ENCODE assay signal across 20 mouse cellular contexts in genomic region chr7:91591261-91592170, GRCm38 (mm10).
A peak's percentile ranks its signal among the peaks of the same experiment; 100 is the strongest.
DNase-seq lines count a peak whose midpoint lies in the region; ATAC-seq and TF ChIP-seq lines count a peak whose summit lies in the region.
"Had no signal": no experiment of that assay in that cellular context is flagged by ENCODE, and none has a peak within 500 bp of the region (broad histone marks: within the 10 kb centered on the region; RNA-seq: fewer than 3 reads in every experiment).

No protein-coding gene starts in this region.

- no peaks in the 10 kb centered on the region for H3K36me3 ChIP-seq in forebrain, embryonic 13.5 days (ENCODE audit: poor library complexity, severe bottlenecking)
- H3K36me3 ChIP-seq in forebrain, embryonic 12.5 days (replicated peaks) = no peaks in the 10 kb centered on the region
- no peaks in the 10 kb centered on the region for H3K36me3 ChIP-seq in stomach, postnatal 0 days (ENCODE audit: control insufficient read depth, insufficient read depth, low read length)
- H3K36me3 ChIP-seq: liver, embryonic 12.5 days; lung, embryonic 15.5 days; neural tube, embryonic 13.5 days had no signal

- TF ChIP-seq CTCF in stomach, postnatal 0 days (IDR thresholded peaks at IDR 0.05; ENCODE audit: low read depth) = no peak

- no peak overlapping the region for H3K27ac ChIP-seq in forebrain, embryonic 13.5 days
- no peak overlapping the region for H3K27ac ChIP-seq in forebrain, embryonic 12.5 days
- no peak overlapping the region for H3K27ac ChIP-seq in stomach, postnatal 0 days (replicated peaks)
- H3K27ac ChIP-seq: heart, adult 2 months; hindbrain, embryonic 14.5 days; liver, embryonic 12.5 days; lung, embryonic 15.5 days; neural tube, embryonic 13.5 days had no signal

- H3K27me3 ChIP-seq in forebrain, embryonic 13.5 days = no peaks in the 10 kb centered on the region
- no peaks in the 10 kb centered on the region for H3K27me3 ChIP-seq in forebrain, embryonic 12.5 days
- H3K27me3 ChIP-seq in stomach, postnatal 0 days (ENCODE audit: control insufficient read depth, insufficient read depth, low read length) = no peaks in the 10 kb centered on the region
- H3K27me3 ChIP-seq: liver, embryonic 12.5 days; lung, embryonic 15.5 days; neural tube, embryonic 13.5 days had no signal

- 0 out of 2 replicates have a peak, but pooled peaks have one; percentile 43 for ATAC-seq in forebrain, embryonic 13.5 days
- no peak; the same call in 1 of the 2 replicates for ATAC-seq in forebrain, embryonic 12.5 days (ENCODE audit: low FRiP score)
- ATAC-seq in stomach, postnatal 0 days (ENCODE audit: low FRiP score, low TSS enrichment) = no peak
- ATAC-seq: intestine, embryonic 16.5 days; liver, embryonic 12.5 days; midbrain, embryonic 16.5 days had no signal

- H3K9me3 ChIP-seq in forebrain, embryonic 13.5 days (replicated peaks) = no peaks in the 10 kb centered on the region
- no peaks in the 10 kb centered on the region for H3K9me3 ChIP-seq in forebrain, embryonic 12.5 days
- no peaks in the 10 kb centered on the region for H3K9me3 ChIP-seq in stomach, postnatal 0 days (ENCODE audit: control insufficient read depth, low read length)
- H3K9me3 ChIP-seq: liver, embryonic 12.5 days; lung, embryonic 15.5 days; neural tube, embryonic 13.5 days had no signal

- no peak overlapping the region for H3K4me3 ChIP-seq in forebrain, embryonic 13.5 days
- no peak overlapping the region for H3K4me3 ChIP-seq in forebrain, embryonic 12.5 days (replicated peaks)
- no peak overlapping the region for H3K4me3 ChIP-seq in stomach, postnatal 0 days (ENCODE audit: low read depth, low read length)
- H3K4me3 ChIP-seq: erythroblast, embryonic 14.5 days; heart, adult 2 months; liver, embryonic 12.5 days; lung, embryonic 15.5 days; neural tube, embryonic 13.5 days had no signal

- peak; percentile 6 for DNase-seq in retina, embryonic 14.5 days (ENCODE audit: low spot score)
- no peak for DNase-seq in retina, postnatal 1 day
- peak; percentile 49 for DNase-seq in adrenal gland, postnatal 14 days
- DNase-seq in stomach, postnatal 0 days (ENCODE audit: low spot score) = peak; percentile 19
- no peak for DNase-seq in right cerebral cortex, adult 2 months (ENCODE audit: low spot score in 2 of 2)
- no peak for DNase-seq in right cerebral cortex, postnatal 14 days
- DNase-seq: B cell, adult 2 months; heart, adult 2 months; kidney, postnatal 10 days; right cerebral cortex, adult 18-20 months; thymus, postnatal 36 days had no signal

- no peak overlapping the region for H3K9ac ChIP-seq in forebrain, embryonic 13.5 days
- H3K9ac ChIP-seq in forebrain, embryonic 12.5 days = no peak overlapping the region
- H3K9ac ChIP-seq in stomach, postnatal 0 days (ENCODE audit: low read length) = no peak overlapping the region
- H3K9ac ChIP-seq: hindbrain, embryonic 14.5 days; liver, embryonic 12.5 days; lung, embryonic 15.5 days; neural tube, embryonic 13.5 days had no signal

- H3K4me2 ChIP-seq in forebrain, embryonic 13.5 days = no peak overlapping the region
- no peak overlapping the region for H3K4me2 ChIP-seq in forebrain, embryonic 12.5 days
- no peak overlapping the region for H3K4me2 ChIP-seq in stomach, postnatal 0 days (replicated peaks; ENCODE audit: low read depth)
- H3K4me2 ChIP-seq: hindbrain, embryonic 14.5 days; liver, embryonic 12.5 days; lung, embryonic 15.5 days; neural tube, embryonic 13.5 days had no signal

- 72% methylated on average over 5 of the region's 5 CpGs for WGBS in forebrain, embryonic 13.5 days
- WGBS in forebrain, embryonic 12.5 days = 71% methylated on average over 5 of the region's 5 CpGs
- 42% methylated on average over 5 of the region's 5 CpGs for WGBS in stomach, postnatal 0 days

- TF ChIP-seq EP300 in stomach, postnatal 0 days (optimal IDR thresholded peaks at IDR 0.05) = no peak

- peaks cover 6% of the 10 kb centered on the region; the same call in 1 of the 2 replicates for H3K4me1 ChIP-seq in forebrain, embryonic 13.5 days
- H3K4me1 ChIP-seq in forebrain, embryonic 12.5 days = no peaks in the 10 kb centered on the region; the same call in 1 of the 2 replicates
- no peaks in the 10 kb centered on the region for H3K4me1 ChIP-seq in stomach, postnatal 0 days (replicated peaks; ENCODE audit: control insufficient read depth, insufficient read depth)
- H3K4me1 ChIP-seq: liver, embryonic 12.5 days; lung, embryonic 15.5 days; neural tube, embryonic 13.5 days had no signal

Comparison
In these comparisons a context has a peak if more than half of its experiments do, and no peak if none do; other contexts are left out.
1. DNase-seq: peak in retina, embryonic 14.5 days (single experiment), adrenal gland, postnatal 14 days (single experiment) and stomach, postnatal 0 days (single experiment); none in retina, postnatal 1 day (single experiment), right cerebral cortex, adult 2 months (0 of 2) and right cerebral cortex, postnatal 14 days (single experiment).